Mouse (Mus musculus): Measurements from ENCODE around the gene Rangap1.

The Rangap1 gene

DNA sequence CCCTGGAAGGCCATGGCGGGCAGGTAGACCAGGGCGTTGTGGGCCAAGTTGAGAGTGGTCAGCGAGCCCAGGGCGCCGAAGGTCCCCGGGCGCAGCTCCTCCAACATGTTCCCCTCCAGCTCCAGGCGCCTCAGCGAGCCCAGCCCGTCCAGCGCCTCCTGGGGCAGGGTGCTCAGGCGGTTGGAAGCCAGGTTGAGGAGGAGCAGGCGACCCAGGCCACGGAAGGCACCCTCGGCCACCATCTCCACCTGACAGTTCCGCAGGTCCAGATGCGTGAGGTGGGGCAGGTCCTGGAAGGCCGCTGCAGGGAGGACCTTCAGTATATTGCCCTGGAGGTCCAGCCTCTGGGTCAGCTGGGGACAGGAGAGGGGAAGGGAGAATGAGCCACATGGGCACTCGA is 50.4 kb downstream of the Rangap1 start:
- no peak for DNase-seq (ENCODE audit: low spot score)

DNA sequence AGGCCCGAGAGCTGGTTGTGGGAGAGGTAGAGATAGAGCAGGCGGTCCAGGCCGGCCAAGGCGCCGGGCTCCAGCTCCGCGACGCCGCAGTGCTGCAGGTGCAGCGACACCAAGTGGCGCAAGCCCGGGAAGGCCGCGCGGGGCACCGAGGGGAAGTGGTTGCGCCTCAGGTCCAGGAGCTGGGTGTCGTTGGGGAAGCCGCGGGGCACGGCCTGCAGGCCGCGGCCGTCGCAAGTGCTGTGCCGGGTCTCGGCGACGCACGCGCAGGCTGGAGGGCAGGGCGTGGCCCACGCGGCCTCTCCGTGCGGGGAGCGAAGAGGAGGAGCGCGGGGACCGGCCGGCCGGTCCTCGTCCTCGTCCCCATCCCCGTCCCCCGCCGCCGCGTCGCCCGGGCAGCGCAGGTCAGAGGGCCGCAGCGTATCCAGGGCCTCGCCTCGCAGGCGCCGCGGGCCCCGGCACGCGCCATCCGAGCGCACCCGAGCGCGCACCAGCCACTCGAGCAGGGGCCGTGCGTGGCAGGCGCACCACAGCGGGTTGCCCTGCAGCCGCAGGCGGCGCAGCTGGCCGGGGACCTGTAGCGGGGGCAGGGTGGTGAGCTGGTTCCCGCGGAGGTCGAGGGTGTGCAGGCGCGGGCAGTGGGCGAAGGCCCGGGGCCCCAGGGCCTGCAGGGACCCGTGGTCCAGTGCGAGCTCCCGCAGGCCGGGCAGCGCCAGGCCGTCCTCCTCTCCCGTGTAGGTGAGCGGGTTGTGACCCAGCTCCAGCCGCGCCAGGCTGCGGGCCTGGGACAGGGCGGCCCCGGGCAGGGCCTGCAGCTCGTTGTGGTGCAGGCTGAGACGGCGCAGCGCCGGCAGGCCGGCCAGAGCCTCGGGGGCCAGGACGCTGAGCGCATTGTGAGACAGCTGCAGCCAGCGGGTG is 51.1 kb downstream of the Rangap1 start:
- DNase-seq (ENCODE audit: low spot score), result peak; percentile 81

DNA sequence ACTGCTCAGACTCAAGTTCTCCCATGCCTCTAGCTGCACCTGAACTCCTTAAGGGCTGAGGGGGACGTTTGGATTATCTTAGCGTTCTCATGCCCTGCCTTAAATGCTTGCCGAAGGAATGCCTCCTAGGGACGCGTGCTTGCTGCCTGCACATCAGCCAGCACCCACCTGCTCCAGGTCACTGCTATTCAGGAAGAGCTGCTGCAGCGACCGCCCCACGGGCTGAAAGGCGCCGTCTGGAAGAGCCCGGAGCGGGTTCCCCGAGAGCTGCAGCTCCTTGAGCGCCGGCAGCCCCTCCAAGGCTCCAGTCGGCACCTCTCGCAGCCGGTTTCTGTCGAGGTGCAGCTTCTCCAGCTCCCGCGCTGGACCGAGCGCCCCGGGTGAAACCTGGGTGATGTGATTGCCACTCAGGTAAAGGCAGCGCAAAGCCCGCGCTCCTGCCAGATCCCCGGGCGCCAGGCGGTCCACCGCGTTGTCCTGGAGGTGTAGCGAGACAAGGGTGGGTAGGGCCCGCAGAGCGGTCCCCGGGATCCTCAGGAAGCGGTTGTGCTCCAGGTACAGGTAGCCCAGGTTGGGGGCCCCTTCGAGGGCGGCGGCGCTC is 51.9 kb downstream of the Rangap1 start:
- DNase-seq (ENCODE audit: low spot score), result no peak

DNA sequence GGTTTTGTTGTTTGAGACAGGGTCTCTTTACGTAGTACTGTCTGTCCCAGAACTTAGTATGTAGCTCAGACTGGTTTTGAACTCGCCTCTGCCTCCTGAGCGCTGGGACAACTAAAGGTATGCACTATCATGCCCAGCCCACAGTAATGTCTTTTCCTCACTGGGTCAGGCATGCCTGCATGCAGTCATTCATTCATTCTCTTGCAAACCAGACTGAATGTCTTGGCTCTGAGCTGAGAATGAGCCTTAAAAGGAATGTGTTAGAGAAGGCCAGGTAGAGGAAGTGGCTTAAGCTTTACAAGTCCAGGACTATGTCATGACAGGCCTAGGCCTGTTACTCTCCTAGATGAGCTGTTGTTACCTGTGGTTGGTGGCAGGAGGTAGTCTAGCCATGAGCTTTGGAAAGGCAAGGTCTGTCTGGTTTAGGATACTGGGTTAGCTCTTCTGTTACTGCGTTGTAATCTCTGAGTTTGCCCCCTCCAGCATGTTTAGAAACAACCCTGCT is 65.0 kb downstream of the Rangap1 start:
- no peak for DNase-seq (ENCODE audit: low spot score)

DNA sequence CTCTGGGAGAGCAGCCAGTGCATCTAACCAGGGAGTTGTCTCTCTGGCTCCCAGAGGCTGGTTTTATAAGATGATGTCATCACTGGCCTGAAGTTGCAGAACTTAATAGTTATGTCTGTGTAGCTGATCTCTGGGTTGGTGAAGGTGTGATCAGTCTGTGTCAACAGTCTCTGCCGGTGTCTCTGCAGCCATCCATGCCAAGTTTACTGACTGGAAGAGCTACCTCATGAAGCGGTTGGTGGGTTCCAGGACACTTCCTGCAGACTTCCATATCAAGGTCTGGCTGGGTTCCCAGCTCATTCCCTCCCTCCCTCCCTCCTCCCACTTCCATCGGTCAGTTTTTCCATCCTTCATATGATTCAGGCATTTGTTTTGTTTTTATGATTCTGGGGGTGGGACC is 68.7 kb downstream of the Rangap1 start:
- DNase-seq (ENCODE audit: low spot score), result no peak

DNA sequence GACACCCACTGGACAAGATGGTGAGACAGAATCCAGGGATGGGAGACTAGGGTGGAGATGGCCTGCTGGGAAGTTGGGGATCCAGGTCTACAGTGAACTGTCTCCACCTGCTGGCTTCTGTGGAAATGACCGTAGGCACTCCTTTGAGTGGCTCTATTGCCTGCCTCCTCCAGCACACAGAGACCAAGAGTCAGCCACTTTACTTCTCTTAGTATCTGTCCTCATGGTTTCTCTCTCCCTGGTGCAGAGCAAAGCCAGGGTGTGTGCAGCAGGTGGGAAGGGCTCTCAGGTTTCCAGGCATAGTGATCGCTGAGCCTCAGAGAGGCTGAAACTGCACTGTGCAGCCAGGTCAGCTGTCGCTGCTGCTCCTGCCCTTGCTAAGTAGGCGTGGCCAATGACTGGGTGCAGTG is 75.1 kb downstream of the Rangap1 start:
- no peak for DNase-seq (ENCODE audit: low spot score)

DNA sequence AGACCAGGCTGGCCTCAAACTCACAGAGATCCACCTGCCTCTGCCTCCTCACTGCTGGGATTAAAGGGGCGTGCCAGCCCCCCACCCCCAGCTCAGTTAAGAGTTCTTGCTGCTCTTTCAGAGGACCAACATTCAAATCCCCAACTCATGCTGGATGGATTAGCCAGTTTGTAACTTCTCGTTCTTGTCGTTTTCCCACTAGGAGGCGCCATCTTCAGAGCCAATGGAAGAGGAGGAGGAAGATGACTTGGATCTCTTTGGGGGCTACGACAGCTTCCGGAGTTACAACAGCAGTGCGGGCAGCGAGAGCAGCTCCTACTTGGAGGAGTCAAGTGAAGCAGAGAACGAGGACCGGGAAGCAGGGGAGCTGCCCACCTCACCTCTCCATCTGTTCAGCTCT is 78.4 kb downstream of the Rangap1 start:
- DNase-seq (ENCODE audit: low spot score), result no peak

DNA sequence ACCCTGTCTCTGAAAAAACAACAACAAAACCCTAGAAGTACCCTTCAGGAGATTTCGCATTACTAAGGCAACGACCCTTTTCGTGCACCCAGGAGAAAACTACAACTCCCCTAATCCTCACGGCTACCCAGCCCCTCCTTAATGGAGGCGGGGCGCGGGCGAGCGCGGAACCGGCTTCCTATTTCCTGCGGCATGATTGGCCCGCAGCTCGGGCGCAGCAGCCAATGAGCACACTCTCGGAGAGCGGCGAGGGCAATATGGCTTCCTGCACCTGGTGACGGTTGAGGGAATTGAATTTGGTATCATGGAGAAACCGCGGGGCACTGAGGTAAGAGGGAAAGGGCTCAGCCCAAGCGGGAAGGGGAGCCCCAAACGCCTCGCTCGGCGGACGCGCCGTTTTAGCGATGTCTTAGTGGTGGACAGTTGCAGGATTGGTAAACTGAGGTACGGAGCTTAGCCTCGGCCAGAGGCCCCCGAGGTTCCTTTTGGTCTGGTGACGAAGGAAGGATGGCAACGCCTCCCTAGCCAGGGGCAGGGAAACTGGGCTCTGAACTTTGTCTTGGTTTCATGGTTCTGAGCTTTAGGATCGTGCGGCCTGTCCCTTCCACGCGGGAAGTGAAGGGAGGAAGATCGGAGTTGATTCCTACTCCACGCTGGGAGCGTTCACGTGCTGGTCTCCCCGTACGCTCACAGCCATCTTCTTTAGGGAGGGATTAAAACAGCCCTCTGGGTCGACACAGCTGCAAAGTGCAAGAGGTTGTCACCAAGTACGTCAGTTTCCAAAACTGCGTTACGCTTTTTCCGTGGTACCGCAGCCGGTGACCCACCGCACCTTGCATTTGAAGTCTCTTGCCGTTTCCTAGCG is 81.4 kb downstream of the Rangap1 start, which contains the start of gene L3mbtl2:
TSS of gene L3mbtl2 (plus strand) at position 193 of the 865 bp plus-strand sequence.
- peak; percentile 94 for DNase-seq (ENCODE audit: low spot score)

DNA sequence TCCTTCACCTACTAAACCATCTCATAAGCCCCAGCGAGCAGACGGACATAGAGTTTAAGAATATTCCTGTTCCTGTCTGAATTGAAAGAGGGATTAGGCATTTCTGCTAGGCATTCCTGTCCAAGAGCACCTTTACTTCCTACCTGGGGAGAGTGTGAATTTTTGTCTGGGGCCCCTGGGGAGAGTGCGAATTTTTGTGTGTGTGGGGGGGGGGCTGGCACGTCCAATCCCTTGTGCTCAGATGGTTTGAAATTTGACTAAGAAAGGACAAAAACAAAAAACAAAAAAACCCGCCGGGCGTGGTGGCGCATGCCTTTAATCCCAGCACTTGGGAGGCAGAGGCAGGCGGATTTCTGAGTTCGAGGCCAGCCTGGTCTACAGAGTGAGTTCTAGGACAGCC is 82.0 kb downstream of the Rangap1 start:
- no peak for DNase-seq (ENCODE audit: low spot score)

DNA sequence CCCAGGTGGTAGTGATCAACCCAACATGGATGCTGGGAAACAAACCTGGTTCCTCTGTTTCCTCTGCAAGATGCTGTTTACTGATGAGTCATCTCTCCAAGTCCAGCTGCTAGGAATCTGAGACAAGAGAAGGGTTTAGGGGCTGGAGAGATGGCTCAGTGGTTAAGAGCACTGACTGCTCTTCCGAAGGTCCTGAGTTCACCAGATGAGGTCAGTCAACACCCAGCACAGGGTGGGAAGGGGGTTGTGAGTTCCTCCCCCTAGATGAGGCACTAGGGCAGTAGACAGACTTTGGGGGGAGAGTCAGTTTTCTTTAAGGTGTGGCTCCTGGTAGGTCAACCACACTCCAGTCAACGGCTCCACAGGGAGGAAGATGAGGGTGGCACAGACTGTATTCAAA is 83.6 kb downstream of the Rangap1 start:
- DNase-seq (ENCODE audit: low spot score), result no peak
